Mouse (Mus musculus) midbrain, postnatal 0 days (tissue): ENCODE results near the gene Rps27a. TPM values are rescaled to one million over a fixed set of nuclear protein-coding genes. Genes with fewer than 3 reads are reported as not detected.

Source experiments
- ATAC-seq: fragments of 200-750 bp; cut with Nextera tagmentation; 2 replicates; pipeline ENCODE4 v1.8.0; 2017; ENCODE audit warnings: moderate number of reproducible peaks, mild to moderate bottlenecking, moderate TSS enrichment, moderate library complexity; ENCODE audit not compliant: low FRiP score
- DNase-seq: peaks from one replicate; pipeline ENCODE4 v3.0.0-alpha.2; 2015; ENCODE audit warnings: low spot score
- H3K27ac ChIP-seq: fragments of 300-500 bp; sonication (generic); 2 replicates; pipeline ENCODE4 v1.5.1; 2014; ENCODE audit warnings: low read depth, mild to moderate bottlenecking, low read length, mixed read lengths
- H3K27me3 ChIP-seq: fragments of 300-500 bp; sonication (generic); 2 replicates; pipeline ENCODE4 v1.6.1; 2014; ENCODE audit warnings: low read length, control low read depth, mixed read lengths; ENCODE audit not compliant: insufficient read depth
- H3K36me3 ChIP-seq: fragments of 300-500 bp; sonication (generic); 2 replicates; pipeline ENCODE4 v1.6.1; 2014; ENCODE audit warnings: low read length, control low read depth, mixed read lengths; ENCODE audit not compliant: insufficient read depth
- H3K4me1 ChIP-seq: fragments of 300-500 bp; sonication (generic); 2 replicates; pipeline ENCODE4 v1.6.1; 2014; ENCODE audit warnings: mild to moderate bottlenecking, control low read depth, antibody characterized with exemption, low read length, mixed read lengths; ENCODE audit not compliant: insufficient read depth
- H3K4me2 ChIP-seq: fragments of 300-500 bp; sonication (generic); 2 replicates; pipeline ENCODE4 v1.6.1; 2014; ENCODE audit warnings: low read depth, mild to moderate bottlenecking, low read length, mixed read lengths; ENCODE audit not compliant: poor library complexity, severe bottlenecking
- H3K4me3 ChIP-seq: fragments of 300-500 bp; sonication (generic); 2 replicates; pipeline ENCODE4 v1.5.1; 2014; ENCODE audit warnings: low read depth, mild to moderate bottlenecking, low read length, moderate library complexity
- H3K9ac ChIP-seq: fragments of 300-500 bp; sonication (generic); replicated peaks from 2 replicates; pipeline ENCODE4 v1.6.1; 2014; ENCODE audit warnings: mild to moderate bottlenecking, low read length, moderate library complexity, mixed read lengths; ENCODE audit not compliant: poor library complexity, severe bottlenecking
- H3K9me3 ChIP-seq: fragments of 300-500 bp; sonication (generic); 2 replicates; pipeline ENCODE4 v1.6.1; 2016; ENCODE audit warnings: low read length, control low read depth
- CTCF ChIP-seq: IDR thresholded peaks from 2 replicates; pipeline ENCODE4 v1.5.1; 2016; ENCODE audit warnings: antibody characterized with exemption, mild to moderate bottlenecking
- WGBS: fragments of 180-500 bp; shearing (Covaris S2); extraction: QIAGEN DNeasy Blood & Tissue Kit; methylation state at CpG from one replicate; pipeline ENCODE4 v1.1.7; 2014; 5-methylcytosine and 5-hydroxymethylcytosine counted together
- polyA plus RNA-seq: library from polyadenylated mRNA; unstranded; fragments of >200 nt; fragmentation: Nextera tagmentation; extraction: Ambion mirVana; gene quantifications from 2 replicates; pipeline ENCODE4 v1.2.1, GENCODE M21; 2015
- total RNA-seq: library from RNA; depleted of rRNA; stranded (reverse); fragments of >200 nt; gene quantifications from 2 replicates; pipeline ENCODE4 v1.2.3, GENCODE M21; 2014; rRNA removed

Rps27a gene
- total and polyA plus RNA-seq, 2 experiments from 2014 or later: 314 to 553 TPM

- H3K9me3 ChIP-seq: no peaks in the 10 kb centered on the region
- no peak overlapping the region for H3K9ac ChIP-seq
- peaks cover 31% of the 10 kb centered on the region for H3K36me3 ChIP-seq
- 92% methylated on average over 2 of the region's 2 CpGs for WGBS
- TF ChIP-seq CTCF: no peak
- no peak overlapping the region for H3K4me2 ChIP-seq
- no peaks in the 10 kb centered on the region for H3K4me1 ChIP-seq
- no peak for ATAC-seq
- H3K27me3 ChIP-seq: no peaks in the 10 kb centered on the region
- DNase-seq: no peak
- H3K27ac ChIP-seq: no peak overlapping the region
- H3K4me3 ChIP-seq: no peak overlapping the region
Observed at GRCm38 (mm10) chr11:29504899-29505625, 42.8 kb downstream of the Rps27a start.

DNA sequence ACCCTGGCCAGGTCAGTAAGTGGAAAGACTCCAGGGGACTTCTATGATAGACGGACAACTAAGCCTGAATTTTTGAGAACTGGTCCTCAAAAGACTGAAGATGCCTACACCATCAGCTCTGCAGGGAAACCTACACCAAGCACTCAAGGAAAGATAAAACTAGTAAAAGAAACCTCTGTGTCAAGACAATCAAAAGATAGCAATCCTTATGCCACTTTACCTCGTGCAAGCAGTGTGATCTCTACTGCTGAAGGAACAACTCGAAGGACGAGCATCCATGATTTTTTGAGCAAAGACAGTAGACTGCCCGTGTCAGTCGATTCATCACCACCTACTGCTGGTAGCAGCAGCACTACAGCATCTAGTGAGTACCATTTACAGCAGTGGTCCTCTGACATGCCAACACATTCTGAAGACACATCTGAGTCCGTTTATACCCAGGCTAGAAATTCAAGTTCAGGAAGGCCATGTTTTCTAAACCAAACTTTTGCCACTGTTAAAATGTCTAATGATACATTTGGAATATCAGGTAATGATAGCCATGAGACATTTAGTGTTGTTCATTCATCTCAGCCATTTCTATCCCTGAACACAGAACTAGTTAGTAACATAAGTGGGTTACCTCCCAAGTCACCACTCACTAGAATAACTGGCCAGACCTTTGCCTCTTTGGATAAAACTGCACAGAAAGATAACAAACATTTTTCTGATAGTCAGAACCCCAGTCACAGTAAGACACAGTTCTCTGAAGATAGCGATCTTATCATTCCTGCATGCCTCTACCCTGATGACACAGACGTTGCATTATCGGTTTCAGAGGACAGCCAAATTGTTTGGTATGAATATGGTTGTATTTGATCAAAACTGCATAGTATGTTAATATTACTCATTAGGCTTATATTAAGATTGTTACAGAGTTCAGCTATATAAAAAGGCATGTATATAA is 43.7 kb downstream of the Rps27a start:
- Histone ChIP-seq H3K9me3 (no peaks in the 10 kb centered on the region), H3K27ac (no peak overlapping the region), H3K36me3 (peaks cover 36% of the 10 kb centered on the region), H3K27me3 (no peaks in the 10 kb centered on the region), H3K4me2 (no peak overlapping the region), H3K4me3 (no peak overlapping the region), H3K9ac (no peak overlapping the region), H3K4me1 (no peaks in the 10 kb centered on the region)
- no peak for DNase-seq
- 94% methylated on average over 10 of the region's 10 CpGs for WGBS
- no peak for TF ChIP-seq CTCF
- no peak for ATAC-seq

DNA sequence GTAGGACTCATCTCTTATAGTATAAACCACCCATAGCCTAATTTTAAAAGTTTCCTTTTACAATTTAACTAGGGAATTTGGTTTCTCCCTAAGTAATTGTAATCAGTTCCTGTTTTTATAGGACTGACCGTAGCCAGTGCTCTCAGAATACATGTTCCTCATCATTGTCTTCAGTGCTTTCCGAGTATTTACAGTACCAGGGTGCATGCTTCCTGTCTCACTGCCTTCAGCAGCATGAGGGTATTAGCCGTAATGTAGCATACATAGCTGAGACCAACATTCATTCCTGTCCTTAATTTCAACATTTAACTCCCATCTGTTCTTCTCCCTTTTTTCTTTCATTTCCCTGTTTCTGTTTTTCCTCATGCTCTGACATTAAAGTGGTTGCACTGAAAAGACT is 50.9 kb downstream of the Rps27a start:
- Histone ChIP-seq H3K9ac (no peak overlapping the region), H3K4me2 (no peak overlapping the region), H3K27ac (no peak overlapping the region), H3K4me3 (no peak overlapping the region), H3K9me3 (no peaks in the 10 kb centered on the region), H3K4me1 (no peaks in the 10 kb centered on the region), H3K27me3 (no peaks in the 10 kb centered on the region), H3K36me3 (peaks cover 25% of the 10 kb centered on the region)
- WGBS: 93% methylated on average over 3 of the region's 3 CpGs
- TF ChIP-seq CTCF: no peak
- ATAC-seq (no peak), DNase-seq (no peak)

Other genes with a start within 250 kb of the Rps27a start
- gene Ccdc88a, start 174.5 kb downstream of the Rps27a start, total RNA-seq: 74.5 and 91.3 TPM in 2 replicates
- gene Ccdc88a, start 174.5 kb downstream of the Rps27a start, polyA plus RNA-seq: 72.8 and 89.2 TPM in 2 replicates
- 1.2 and 3.2 TPM in 2 replicates for gene Prorsd1, start 33.1 kb downstream of the Rps27a start, total RNA-seq
- gene Prorsd1, start 33.1 kb downstream of the Rps27a start, polyA plus RNA-seq: 7.8 and 8.9 TPM in 2 replicates
- 19.7 and 34.3 TPM in 2 replicates for gene Mtif2, start 21.7 kb downstream of the Rps27a start, total RNA-seq
- gene Mtif2, start 21.7 kb downstream of the Rps27a start, polyA plus RNA-seq: 30.5 and 35.9 TPM in 2 replicates
- gene Clhc1, start 159 bp downstream of the Rps27a start, total RNA-seq: 1.2 TPM in 1 of 2 replicates, not detected in the other
- gene Clhc1, start 159 bp downstream of the Rps27a start, polyA plus RNA-seq: 0.15 TPM in 1 of 2 replicates, not detected in the other
- 322 and 368 TPM in 2 replicates for gene Rtn4, start 144.8 kb upstream of the Rps27a start, total RNA-seq
- 144 and 153 TPM in 2 replicates for gene Rtn4, start 144.8 kb upstream of the Rps27a start, polyA plus RNA-seq